Mouse (Mus musculus) liver, embryonic 14.5 days (tissue): ENCODE measurements around the gene Olfr270. TPM values are rescaled to one million over a fixed set of nuclear protein-coding genes. Genes with fewer than 3 reads are reported as not detected.

Experiments
- ATAC-seq: fragments of 200-750 bp; cut with Nextera tagmentation; 2 replicates; pipeline ENCODE4 v1.8.0; 2017; ENCODE audit warnings: moderate number of reproducible peaks, mild to moderate bottlenecking, moderate library complexity; ENCODE audit not compliant: insufficient read depth
- DNase-seq, 3 experiments: peaks; one replicate each; pipeline ENCODE4 v3.0.0-alpha.2; 2012 to 2013; ENCODE audit warnings: low read depth in 3 of 3, low spot score in 3 of 3
- H3K27ac ChIP-seq: fragments of 300-500 bp; sonication (generic); 2 replicates; pipeline ENCODE4 v1.5.1; 2014; ENCODE audit warnings: moderate library complexity, mild to moderate bottlenecking, control low read depth, inconsistent platforms
- H3K27me3 ChIP-seq: fragments of 300-500 bp; sonication (generic); 2 replicates; pipeline ENCODE4 v1.6.1; 2014; ENCODE audit warnings: mild to moderate bottlenecking, low read length, moderate library complexity; ENCODE audit not compliant: control insufficient read depth, insufficient read depth
- H3K36me3 ChIP-seq: fragments of 300-500 bp; sonication (generic); replicated peaks from 2 replicates; pipeline ENCODE4 v1.6.1; 2014; ENCODE audit warnings: low read depth; ENCODE audit not compliant: control insufficient read depth, insufficient read depth
- H3K4me1 ChIP-seq, 2 experiments: fragments of 200-500 bp in 1 of 2; fragments of 300-500 bp in 1 of 2; sonication (generic) in 1 of 2; replicated peaks; 2 replicates each; pipeline ENCODE4 v1.6.1; 2012 to 2014; ENCODE audit warnings: antibody characterized with exemption in 1 of 2, inconsistent platforms in 1 of 2, low read length in 1 of 2; ENCODE audit not compliant: control insufficient read depth in 2 of 2, insufficient read depth in 2 of 2
- H3K4me2 ChIP-seq: fragments of 300-500 bp; sonication (generic); 2 replicates; pipeline ENCODE4 v1.6.1; 2014; ENCODE audit warnings: low read depth, mild to moderate bottlenecking, control low read depth, moderate library complexity
- H3K4me3 ChIP-seq, 2 experiments: fragments of 200-500 bp in 1 of 2; fragments of 300-500 bp in 1 of 2; sonication (generic) in 1 of 2; 2 replicates each; pipeline ENCODE4 v1.5.1; 2012 to 2014; ENCODE audit warnings: low read depth in 2 of 2, low read length in 2 of 2, mild to moderate bottlenecking in 2 of 2, control low read depth in 1 of 2, inconsistent platforms in 1 of 2, moderate library complexity in 1 of 2; ENCODE audit not compliant: insufficient read depth in 1 of 2
- H3K9ac ChIP-seq: fragments of 300-500 bp; sonication (generic); replicated peaks from 2 replicates; pipeline ENCODE4 v1.6.1; 2014; ENCODE audit warnings: mild to moderate bottlenecking, control low read depth, moderate library complexity
- H3K9me3 ChIP-seq: fragments of 300-500 bp; sonication (generic); 2 replicates; pipeline ENCODE4 v1.6.1; 2016; ENCODE audit warnings: low read length, mixed read lengths; ENCODE audit not compliant: control insufficient read depth
- CTCF ChIP-seq: IDR thresholded peaks from 2 replicates; pipeline ENCODE4 v1.5.1; 2016; ENCODE audit warnings: antibody characterized with exemption, low read depth, control low read depth
- EP300 ChIP-seq: IDR thresholded peaks from 2 replicates; pipeline ENCODE4 v1.6.1; 2016; ENCODE audit warnings: antibody characterized with exemption, low read depth
- WGBS: fragments of 180-500 bp; shearing (Covaris S2); extraction: QIAGEN DNeasy Blood & Tissue Kit; methylation state at CpG from one replicate; pipeline ENCODE4 v1.1.7; 2014; ENCODE audit not compliant: insufficient replicate concordance; 5-methylcytosine and 5-hydroxymethylcytosine counted together
- polyA plus RNA-seq, 2 experiments: library from polyadenylated mRNA; depleted of rRNA in 1 of 2; stranded (reverse) in 1 of 2; unstranded in 1 of 2; fragments of >200 nt; fragmentation: Nextera tagmentation in 1 of 2; extraction: Ambion mirVana in 1 of 2; gene quantifications; 2 replicates each; pipeline versions ENCODE4 v1.2.1 to v1.2.3; 2012 to 2014

Olfr270 gene
- polyA plus RNA-seq, 2 experiments, result not detected

GRCm38 (mm10) chr4:52989248-52989647 lies 24.9 kb downstream of the Olfr270 start, which contains the start of gene Nipsnap3a:
Gene Nipsnap3a, plus strand, starts transcription at chr4:52989272.
- no peak within 1 kb of the TSS for H3K4me3 ChIP-seq
- H3K27me3 ChIP-seq, result no peaks in the 10 kb centered on the region
- no peak within 1 kb of the TSS for H3K4me2 ChIP-seq
- H3K27ac ChIP-seq, result no peak within 1 kb of the TSS
- H3K4me1 ChIP-seq, result no peaks in the 10 kb centered on the region
- DNase-seq, result no peak
- H3K9ac ChIP-seq, result no peak within 1 kb of the TSS
- no peaks in the 10 kb centered on the region for H3K9me3 ChIP-seq
- TF ChIP-seq CTCF, result no peak
- TF ChIP-seq EP300, result no peak
- WGBS, result 17% methylated on average over 12 of the region's 12 CpGs
- no peaks in the 10 kb centered on the region for H3K36me3 ChIP-seq
- ATAC-seq, result no peak

- Histone ChIP-seq H3K4me2 (no peak overlapping the region), H3K4me1 (no peaks in the 10 kb centered on the region), H3K4me3 (no peak overlapping the region), H3K27ac (no peak overlapping the region), H3K9me3 (no peaks in the 10 kb centered on the region), H3K36me3 (no peaks in the 10 kb centered on the region), H3K9ac (no peak overlapping the region), H3K27me3 (no peaks in the 10 kb centered on the region)
- TF ChIP-seq CTCF (no peak), EP300 (no peak)
- DNase-seq, result no peak
- no peak for ATAC-seq
- 76% methylated on average over 6 of the region's 6 CpGs for WGBS
These were observed 35.1 kb downstream of the Olfr270 start for GRCm38 (mm10) chr4:52999449-52999848.

GRCm38 (mm10) chr4:53000154-53000553 lies 35.8 kb downstream of the Olfr270 start:
- no peak for DNase-seq
- Histone ChIP-seq H3K4me3 (no peak overlapping the region), H3K4me2 (no peak overlapping the region), H3K9me3 (no peaks in the 10 kb centered on the region), H3K27me3 (no peaks in the 10 kb centered on the region), H3K36me3 (no peaks in the 10 kb centered on the region), H3K4me1 (no peaks in the 10 kb centered on the region), H3K9ac (no peak overlapping the region), H3K27ac (no peak overlapping the region)
- WGBS, result 18% methylated on average over 8 of the region's 8 CpGs
- ATAC-seq, result no peak
- TF ChIP-seq EP300 (no peak), CTCF (no peak)

GRCm38 (mm10) chr4:53009183-53009582 lies 44.8 kb downstream of the Olfr270 start:
- Histone ChIP-seq H3K27me3 (no peaks in the 10 kb centered on the region), H3K36me3 (no peaks in the 10 kb centered on the region), H3K27ac (no peak overlapping the region), H3K4me3 (no peak overlapping the region), H3K4me2 (no peak overlapping the region), H3K9me3 (no peaks in the 10 kb centered on the region), H3K4me1 (peaks cover 0 to 7% of the 10 kb centered on the region in 2 experiments; a peak in 2 of 4 replicates), H3K9ac (no peak overlapping the region)
- DNase-seq, result no peak
- WGBS, result 58% methylated on average over 4 of the region's 4 CpGs
- ATAC-seq, result no peak
- TF ChIP-seq CTCF, result no peak
- TF ChIP-seq EP300, result no peak

GRCm38 (mm10) chr4:53009871-53010270 lies 45.5 kb downstream of the Olfr270 start:
- TF ChIP-seq EP300 (no peak), CTCF (no peak)
- Histone ChIP-seq H3K4me3 (no peak overlapping the region), H3K4me1 (peaks cover 0 to 7% of the 10 kb centered on the region in 2 experiments; a peak in 2 of 4 replicates), H3K36me3 (no peaks in the 10 kb centered on the region), H3K27me3 (no peaks in the 10 kb centered on the region), H3K27ac (no peak overlapping the region), H3K9me3 (no peaks in the 10 kb centered on the region), H3K9ac (no peak overlapping the region), H3K4me2 (no peak overlapping the region)
- WGBS, result 56% methylated on average over 4 of the region's 4 CpGs
- ATAC-seq (no peak), DNase-seq (no peak)
